Mouse (Mus musculus) left cerebral cortex, postnatal 14 days (tissue): ENCODE results near the gene Maob. TPM values are rescaled to one million over a fixed set of nuclear protein-coding genes. Genes with fewer than 3 reads are reported as not detected.

Experiments
- DNase-seq, 2 experiments: peaks; one replicate each; pipeline ENCODE4 v3.0.0; 2021 to 2022; ENCODE audit warnings: low spot score in 2 of 2, mixed read lengths in 1 of 2
- intact Hi-C: fragments of 180-260 bp; cut with DNase I; formaldehyde crosslinking; loops from one replicate; pipeline ENCODE4 v1.15.1; 2025
- long read RNA-seq, 2 experiments: library from polyadenylated mRNA; stranded (forward); transcript quantifications; one replicate each; pipeline ENCODE4 v2.0.0; 2021
- total RNA-seq, 2 experiments: library from RNA; stranded (reverse); gene quantifications; 2 replicates each; pipeline ENCODE4 v1.2.3; 2021

The Maob gene
- 10 to 100 TPM in 1 of 2 experiments, 1 to 10 TPM in 1; 8.3 to 10.6 TPM for total RNA-seq
- long read RNA-seq, experiment 1, transcript Maob-201 (15 exons, 2,411 nt), result major isoform, 8 of 14 reads
- long read RNA-seq, experiment 1, partial matches to known transcripts, result 4 of 14 reads
- long read RNA-seq, experiment 1, other reads (novel, unspliced or antisense), result 2 of 14 reads
- long read RNA-seq, experiment 2, transcript Maob-201 (15 exons, 2,411 nt), result major isoform, 14 of 15 reads
- long read RNA-seq, experiment 2, partial matches to known transcripts, result 1 of 15 reads
- long read RNA-seq, experiment 2, other reads (novel, unspliced or antisense), result 0 of 15 reads

DNA sequence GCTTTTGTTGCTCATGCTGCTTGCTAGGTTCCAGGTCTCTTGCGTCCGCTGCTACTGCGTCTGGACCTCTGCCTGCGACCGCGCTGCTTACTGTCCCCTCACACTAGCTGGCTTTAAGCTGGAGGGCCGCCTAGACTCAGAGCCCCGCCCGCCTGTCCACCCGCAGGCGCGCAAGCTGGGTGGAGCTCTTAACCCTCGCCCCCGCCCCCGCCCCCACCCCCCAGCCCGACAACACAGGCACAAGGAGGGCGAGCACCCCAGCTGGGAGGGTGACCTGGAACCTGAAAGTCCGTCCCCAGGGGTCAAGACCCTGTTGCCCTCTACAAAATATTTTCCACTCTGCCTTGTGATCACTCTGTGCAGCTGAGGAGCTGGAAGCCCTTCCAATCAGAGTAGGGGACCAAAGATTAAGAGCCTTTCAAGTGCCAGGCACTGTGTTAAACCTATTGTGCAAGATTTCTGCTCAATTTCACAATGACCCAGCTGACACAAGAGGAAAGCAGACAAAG is at the start of gene Maob:
Gene Maob (minus strand): TSS at position 106 of the 509 bp plus-strand sequence.
- intact Hi-C loops, result no loop called here
- peak in 1 of 2 experiments; percentile 2 for DNase-seq

GRCm38 (mm10) chrX:16860244-16860643 is 43.1 kb upstream of the Maob start:
- DNase-seq, result peak in 1 of 2 experiments; percentile 2
- intact Hi-C loops, result no loop called here

- intact Hi-C loops, result no loop called here
- no peak for DNase-seq
These were observed 28.9 kb upstream of the Maob start for GRCm38 (mm10) chrX:16846034-16846433.

GRCm38 (mm10) chrX:16841443-16841842 is 24.3 kb upstream of the Maob start:
- intact Hi-C loops, result no loop called here
- no peak for DNase-seq

DNA sequence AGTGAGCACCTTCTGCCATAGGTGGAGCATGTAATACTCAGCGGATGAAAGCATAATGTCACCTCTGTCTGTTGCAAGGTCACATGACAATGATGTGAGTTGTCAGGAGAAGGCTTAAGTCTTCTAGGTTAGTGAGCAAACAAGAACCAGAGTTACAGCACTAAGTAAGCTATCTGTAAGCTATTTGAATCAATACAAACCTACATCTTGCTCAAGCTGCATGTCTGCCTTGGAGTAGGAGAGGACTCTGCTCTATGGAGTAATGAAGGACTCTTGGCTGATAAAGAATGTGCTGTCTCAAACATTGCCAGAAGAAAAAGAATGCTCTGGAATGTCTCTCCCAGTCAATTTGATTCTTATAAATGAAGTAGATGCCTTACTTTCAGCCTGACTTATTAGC is 20.1 kb upstream of the Maob start:
- intact Hi-C loops, result no loop called here

DNA sequence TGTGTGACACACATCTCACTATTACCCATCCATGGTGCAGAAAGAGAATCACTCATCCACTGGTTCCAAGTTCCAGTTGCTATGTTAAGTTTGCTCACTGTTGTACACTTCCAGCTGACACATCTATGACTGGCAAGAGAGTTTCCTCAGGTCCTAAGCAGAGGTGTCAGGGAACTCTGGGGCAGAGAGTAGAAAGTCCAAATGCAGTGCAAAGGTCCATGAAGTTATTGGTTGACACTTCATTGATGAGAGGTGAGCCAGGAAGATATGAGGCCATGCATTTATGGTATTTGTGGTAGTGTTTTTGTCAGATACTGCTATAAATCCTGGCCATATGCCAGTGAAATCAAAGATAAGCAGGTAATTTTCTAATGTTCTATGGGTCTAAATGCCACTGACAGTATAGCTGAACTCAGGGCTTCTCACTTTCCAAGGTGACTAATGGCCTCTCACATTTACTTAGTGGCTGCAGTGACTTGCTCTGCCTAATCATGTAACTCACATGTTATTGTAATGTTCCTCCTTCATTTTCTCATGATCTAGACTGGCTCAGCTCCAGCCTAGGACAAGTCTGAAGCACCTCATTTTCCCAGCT is 19.4 kb upstream of the Maob start:
- DNase-seq, result no peak
- intact Hi-C loops, result no loop called here

More for the DNA sequence above, 20.1 kb upstream of the Maob start:
- DNase-seq, result no peak

DNA sequence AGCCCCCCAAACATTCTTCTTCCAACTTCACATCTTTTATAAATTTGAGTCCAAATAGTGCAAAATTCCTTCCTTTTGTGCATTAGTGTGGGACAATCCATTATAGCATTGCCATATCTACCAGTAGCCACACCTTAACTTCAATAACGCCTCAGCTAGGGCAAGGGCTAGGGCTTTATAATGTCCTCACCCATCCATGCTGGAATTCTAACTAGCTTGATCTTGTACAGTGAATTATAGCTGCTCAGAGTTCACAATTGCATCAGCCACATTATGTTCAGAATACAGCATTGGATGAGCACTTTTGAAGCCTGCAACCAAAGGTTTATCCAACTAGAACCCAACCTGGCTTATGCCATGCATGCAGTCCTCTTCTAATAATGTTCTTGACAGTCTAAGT is 8.9 kb upstream of the Maob start:
- no peak for DNase-seq
- intact Hi-C loops, result no loop called here

GRCm38 (mm10) chrX:16815965-16816364 is 1.2 kb downstream of the Maob start:
- intact Hi-C loops, result no loop called here
- no peak for DNase-seq

GRCm38 (mm10) chrX:16812080-16812479 is 5.1 kb downstream of the Maob start:
- intact Hi-C loops, result no loop called here

DNA sequence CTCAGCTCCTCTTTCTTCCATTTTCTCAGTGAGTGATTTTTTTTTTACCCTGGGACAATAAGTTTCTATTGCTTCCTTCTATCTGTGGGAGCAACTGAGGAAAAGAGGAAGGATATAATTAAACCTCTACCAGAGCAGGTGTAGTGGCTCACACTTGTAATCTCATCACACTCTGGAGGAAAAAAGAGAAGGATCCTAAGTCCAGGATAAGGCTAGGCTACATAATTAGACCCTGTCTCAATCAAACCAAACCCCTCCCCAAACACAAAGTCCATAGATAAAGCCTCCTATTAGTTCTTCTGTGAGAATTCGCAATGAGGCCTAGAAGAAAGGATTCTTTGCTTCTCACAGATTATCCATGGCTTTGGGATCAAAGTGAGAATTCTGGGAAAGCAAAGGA is 49.7 kb downstream of the Maob start:
- intact Hi-C loops, result no loop called here
- DNase-seq, result no peak

More at GRCm38 (mm10) chrX:16812080-16812479, 5.1 kb downstream of the Maob start:
- DNase-seq, result no peak

DNA sequence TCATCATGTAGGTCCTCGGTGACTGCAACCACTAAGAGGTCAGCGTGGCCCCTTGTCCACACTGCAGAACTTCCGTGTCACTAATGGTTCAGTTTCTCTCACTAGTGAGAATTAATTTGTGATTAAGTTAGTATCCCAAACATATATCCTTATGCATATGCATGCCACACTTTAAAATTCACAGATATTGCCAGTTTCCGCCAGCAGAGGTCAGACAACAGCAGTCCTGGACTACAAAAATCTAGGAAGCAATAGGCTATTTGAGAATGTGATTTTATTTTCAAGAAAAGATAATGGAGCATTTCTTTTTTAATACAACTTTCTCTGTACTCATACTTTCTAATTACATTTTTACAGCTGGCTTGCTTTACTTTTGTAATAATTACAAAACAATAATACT is 51.0 kb downstream of the Maob start:
- peak; percentile 27 to 33 for DNase-seq
- intact Hi-C loops, result no loop called here

- DNase-seq, result no peak
- intact Hi-C loops, result no loop called here
These were observed 55.7 kb downstream of the Maob start for GRCm38 (mm10) chrX:16761430-16761829.

DNA sequence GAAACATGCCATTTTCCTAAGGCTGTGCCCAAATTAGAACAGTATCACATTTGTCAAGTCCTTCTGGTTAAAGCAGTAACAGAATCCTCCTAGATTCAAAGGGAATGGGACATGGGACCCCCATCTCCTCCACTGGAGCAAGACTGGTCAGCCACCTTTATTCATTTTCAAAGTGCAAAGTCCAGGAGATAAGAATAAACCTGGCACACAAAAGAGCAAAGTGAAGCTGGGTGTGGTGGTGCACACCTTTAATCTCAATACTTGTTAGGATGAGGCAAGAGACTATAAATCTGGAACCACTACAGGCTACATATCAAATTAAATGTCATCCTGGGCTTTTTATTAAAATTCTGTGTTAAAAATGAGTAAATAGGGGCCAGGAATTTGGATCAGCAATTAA is 62.4 kb downstream of the Maob start:
- intact Hi-C loops, result no loop called here
- no peak for DNase-seq

- intact Hi-C loops, result no loop called here
- DNase-seq, result no peak
These were observed 68.2 kb downstream of the Maob start for GRCm38 (mm10) chrX:16748932-16749331.

- intact Hi-C loops, result no loop called here
- no peak for DNase-seq
These were observed 103.1 kb downstream of the Maob start for GRCm38 (mm10) chrX:16714033-16714432.

- no peak for DNase-seq
- intact Hi-C loops, result no loop called here
These were observed 111.1 kb downstream of the Maob start for GRCm38 (mm10) chrX:16706094-16706493.

Other genes with a start within 250 kb of the Maob start
- 10 to 100 TPM; 21.5 to 23.5 TPM for gene Maoa, start 197.7 kb downstream of the Maob start, total RNA-seq
- 1 to 10 TPM; 8.5 to 9.0 TPM for gene Ndp, start 94.4 kb upstream of the Maob start, total RNA-seq